Mouse (Mus musculus) erythroblast, embryonic 14.5 days (primary cell): ENCODE data around the gene Vcl. TPM values are rescaled to one million over a fixed set of nuclear protein-coding genes. Genes with fewer than 3 reads are reported as not detected.

Source experiments
- H3K27me3 ChIP-seq: 2 replicates; pipeline ENCODE4 v1.6.1; 2012; ENCODE audit warnings: inconsistent platforms; ENCODE audit not compliant: control insufficient read depth
- H3K36me3 ChIP-seq: 2 replicates; pipeline ENCODE4 v1.6.1; 2012; ENCODE audit warnings: mild to moderate bottlenecking, inconsistent platforms; ENCODE audit not compliant: control insufficient read depth
- H3K4me1 ChIP-seq: 2 replicates; pipeline ENCODE4 v1.6.1; 2012; ENCODE audit warnings: inconsistent platforms; ENCODE audit not compliant: control insufficient read depth
- H3K4me3 ChIP-seq: replicated peaks from 2 replicates; pipeline ENCODE3; 2012; ENCODE audit warnings: moderate library complexity, mild to moderate bottlenecking, inconsistent platforms
- H3K9me3 ChIP-seq: 2 replicates; pipeline ENCODE4 v1.6.1; 2012; ENCODE audit warnings: low read length, inconsistent platforms, mixed read lengths; ENCODE audit not compliant: control insufficient read depth
- GATA1 ChIP-seq: IDR thresholded peaks from 2 replicates; pipeline ENCODE4 v1.6.1; 2012; ENCODE audit warnings: low read length, inconsistent platforms, mixed read lengths
- TAL1 ChIP-seq: IDR thresholded peaks from 3 replicates; pipeline ENCODE4 v1.6.1; 2012; ENCODE audit warnings: low read length, inconsistent platforms, mixed read lengths
- polyA plus RNA-seq: library from polyadenylated mRNA; stranded (reverse); fragments of >175 nt; gene quantifications from 2 replicates; pipeline ENCODE4 v1.2.3, GENCODE M21; 2012

Vcl gene
- polyA plus RNA-seq, 1 experiment: 0.43 TPM

DNA sequence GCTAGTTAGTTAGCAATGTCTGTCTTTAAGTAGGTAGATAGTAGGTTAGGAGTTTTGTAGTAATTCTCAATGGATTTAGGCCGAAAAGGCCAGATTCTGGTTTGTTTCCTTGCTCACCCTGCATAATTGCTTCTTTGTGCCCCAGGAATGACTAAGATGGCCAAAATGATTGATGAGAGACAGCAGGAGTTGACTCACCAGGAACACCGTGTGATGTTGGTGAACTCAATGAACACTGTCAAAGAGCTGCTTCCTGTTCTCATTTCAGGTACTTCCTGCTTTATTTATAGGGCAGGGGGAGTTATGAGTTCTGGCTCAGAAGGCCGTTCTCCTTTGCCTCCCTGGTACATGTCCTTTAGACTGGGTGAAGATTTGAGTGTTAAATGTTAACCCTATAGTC is 56.3 kb downstream of the Vcl start:
- TF ChIP-seq TAL1 (no peak), GATA1 (no peak)
- Histone ChIP-seq H3K27me3 (no peaks in the 10 kb centered on the region), H3K4me3 (no peak overlapping the region), H3K36me3 (peaks cover 43% of the 10 kb centered on the region), H3K9me3 (no peaks in the 10 kb centered on the region), H3K4me1 (no peaks in the 10 kb centered on the region)

GRCm38 (mm10) chr14:20991492-20991891 is 62.3 kb downstream of the Vcl start:
- TF ChIP-seq TAL1 (no peak), GATA1 (no peak)
- Histone ChIP-seq H3K4me1 (peaks cover 12% of the 10 kb centered on the region), H3K27me3 (no peaks in the 10 kb centered on the region), H3K4me3 (no peak overlapping the region), H3K36me3 (peaks cover 34% of the 10 kb centered on the region), H3K9me3 (no peaks in the 10 kb centered on the region; the same call in 1 of the 2 replicates)

GRCm38 (mm10) chr14:20993067-20993691 is 64.0 kb downstream of the Vcl start:
- no peak for TF ChIP-seq TAL1
- Histone ChIP-seq H3K4me3 (no peak overlapping the region), H3K9me3 (no peaks in the 10 kb centered on the region; the same call in 1 of the 2 replicates), H3K4me1 (peaks cover 13% of the 10 kb centered on the region), H3K36me3 (peaks cover 25% of the 10 kb centered on the region), H3K27me3 (no peaks in the 10 kb centered on the region)

DNA sequence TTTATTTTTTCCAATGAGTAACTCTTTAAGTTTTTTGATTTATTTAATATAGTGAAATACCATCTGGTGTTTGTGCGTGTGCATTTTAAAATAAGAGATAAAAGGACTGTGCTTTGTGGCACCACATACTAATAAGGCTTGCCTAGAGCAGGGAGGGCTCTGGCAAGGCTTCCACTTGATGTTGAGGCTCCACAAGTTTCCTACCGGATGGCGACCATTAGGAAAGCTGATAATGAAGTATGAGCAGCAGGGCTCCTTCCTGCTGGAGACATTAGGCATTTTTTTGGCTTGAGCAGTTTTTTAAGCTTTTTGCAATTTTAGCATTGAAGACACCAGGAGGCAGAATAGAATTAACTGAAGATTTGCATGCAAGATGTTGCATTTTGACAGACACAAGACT is 65.3 kb downstream of the Vcl start:
- TF ChIP-seq GATA1 (no peak), TAL1 (no peak)
- Histone ChIP-seq H3K4me3 (no peak overlapping the region), H3K9me3 (no peaks in the 10 kb centered on the region; the same call in 1 of the 2 replicates), H3K27me3 (no peaks in the 10 kb centered on the region), H3K36me3 (peaks cover 24% of the 10 kb centered on the region), H3K4me1 (peaks cover 13% of the 10 kb centered on the region)

DNA sequence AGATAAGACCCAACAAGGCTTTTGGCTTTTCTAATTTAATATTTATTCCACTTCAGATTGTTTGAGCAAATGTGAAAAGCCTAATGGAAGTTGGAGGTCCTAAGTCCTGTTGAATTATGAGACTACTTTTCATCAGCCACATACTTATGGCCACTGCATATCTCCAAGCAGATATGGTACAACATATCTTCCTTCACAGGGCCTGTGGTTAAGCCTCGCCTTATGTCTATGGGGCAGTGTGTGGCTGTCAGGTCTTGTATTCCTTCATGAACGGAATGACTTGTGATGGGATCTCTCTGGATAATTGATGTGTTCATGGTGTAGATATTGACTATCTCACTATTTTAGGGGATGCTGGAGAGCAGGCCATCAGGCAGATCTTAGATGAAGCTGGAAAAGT is 66.3 kb downstream of the Vcl start:
- H3K9me3 ChIP-seq: no peaks in the 10 kb centered on the region; the same call in 1 of the 2 replicates
- no peaks in the 10 kb centered on the region for H3K27me3 ChIP-seq
- TF ChIP-seq GATA1: no peak
- TF ChIP-seq TAL1: no peak
- H3K36me3 ChIP-seq: peaks cover 23% of the 10 kb centered on the region
- no peak overlapping the region for H3K4me3 ChIP-seq
- H3K4me1 ChIP-seq: peaks cover 13% of the 10 kb centered on the region

GRCm38 (mm10) chr14:20996361-20996760 is 67.2 kb downstream of the Vcl start:
- Histone ChIP-seq H3K4me1 (peaks cover 13% of the 10 kb centered on the region), H3K9me3 (no peaks in the 10 kb centered on the region; the same call in 1 of the 2 replicates), H3K27me3 (no peaks in the 10 kb centered on the region), H3K36me3 (peaks cover 26% of the 10 kb centered on the region), H3K4me3 (no peak overlapping the region)
- no peak for TF ChIP-seq TAL1
- TF ChIP-seq GATA1: no peak

GRCm38 (mm10) chr14:20997548-20997947 is 68.3 kb downstream of the Vcl start:
- Histone ChIP-seq H3K36me3 (peaks cover 20% of the 10 kb centered on the region), H3K27me3 (no peaks in the 10 kb centered on the region), H3K4me3 (no peak overlapping the region), H3K9me3 (no peaks in the 10 kb centered on the region), H3K4me1 (peaks cover 13% of the 10 kb centered on the region)
- TF ChIP-seq TAL1 (no peak), GATA1 (no peak)

DNA sequence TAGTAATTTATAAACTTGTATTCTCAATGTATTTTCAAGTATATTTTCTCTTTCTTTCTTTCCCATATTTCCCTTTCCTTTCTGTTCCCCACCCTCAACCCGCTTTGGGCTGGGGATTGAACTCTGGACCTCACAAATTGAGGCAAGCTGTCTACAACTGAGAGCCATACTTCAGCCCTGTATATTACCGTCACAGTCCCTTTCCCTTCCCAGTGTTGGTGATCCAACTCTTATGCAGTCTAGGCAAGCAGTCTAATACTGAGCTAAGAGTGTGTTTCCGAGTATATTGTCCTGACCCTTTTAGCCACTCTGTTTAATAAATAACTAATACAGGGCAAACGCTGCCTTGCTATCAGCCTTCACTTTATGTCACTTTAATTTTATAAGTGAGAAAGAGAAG is 70.4 kb downstream of the Vcl start:
- no peak overlapping the region for H3K4me3 ChIP-seq
- no peak for TF ChIP-seq TAL1
- TF ChIP-seq GATA1: no peak
- H3K4me1 ChIP-seq: peaks cover 14% of the 10 kb centered on the region
- H3K27me3 ChIP-seq: no peaks in the 10 kb centered on the region
- H3K9me3 ChIP-seq: no peaks in the 10 kb centered on the region
- peaks cover 32% of the 10 kb centered on the region for H3K36me3 ChIP-seq

- Histone ChIP-seq H3K4me3 (no peak overlapping the region), H3K36me3 (peaks cover 54% of the 10 kb centered on the region), H3K27me3 (no peaks in the 10 kb centered on the region), H3K9me3 (no peaks in the 10 kb centered on the region), H3K4me1 (no peaks in the 10 kb centered on the region)
- no peak for TF ChIP-seq GATA1
- TF ChIP-seq TAL1: no peak
Observed at GRCm38 (mm10) chr14:21013800-21014334, 84.7 kb downstream of the Vcl start.

DNA sequence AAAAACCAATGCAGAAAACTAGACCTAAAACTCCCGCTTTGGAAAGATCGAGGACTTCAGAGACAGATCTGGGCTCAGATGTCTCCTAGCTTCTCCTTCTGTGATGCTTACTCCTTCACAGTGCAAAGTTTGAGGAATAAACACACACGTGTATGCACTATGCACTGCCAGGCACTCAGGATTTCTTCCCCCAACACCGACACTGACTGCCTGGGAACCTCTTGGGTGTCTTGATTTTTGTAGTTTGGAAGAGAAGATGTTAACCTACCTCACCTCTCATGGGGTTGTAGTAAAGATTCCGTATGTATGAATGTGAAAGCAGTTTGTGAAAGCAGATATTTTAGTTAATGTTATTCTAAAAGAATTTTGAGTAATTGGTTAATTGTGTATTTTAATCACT is 88.7 kb downstream of the Vcl start:
- peaks cover 73% of the 10 kb centered on the region for H3K36me3 ChIP-seq
- H3K4me3 ChIP-seq: no peak overlapping the region
- TF ChIP-seq GATA1 (no peak), TAL1 (no peak)
- H3K4me1 ChIP-seq: no peaks in the 10 kb centered on the region
- H3K9me3 ChIP-seq: no peaks in the 10 kb centered on the region
- H3K27me3 ChIP-seq: no peaks in the 10 kb centered on the region
